Mouse (Mus musculus): ENCODE results near the gene Dlgap1. TPM values are rescaled to one million over a fixed set of nuclear protein-coding genes. Genes with fewer than 3 reads are reported as not detected.

Dlgap1 gene
- polyA plus RNA-seq, 1 experiment from 2014 or later, result 2.9 TPM

DNA sequence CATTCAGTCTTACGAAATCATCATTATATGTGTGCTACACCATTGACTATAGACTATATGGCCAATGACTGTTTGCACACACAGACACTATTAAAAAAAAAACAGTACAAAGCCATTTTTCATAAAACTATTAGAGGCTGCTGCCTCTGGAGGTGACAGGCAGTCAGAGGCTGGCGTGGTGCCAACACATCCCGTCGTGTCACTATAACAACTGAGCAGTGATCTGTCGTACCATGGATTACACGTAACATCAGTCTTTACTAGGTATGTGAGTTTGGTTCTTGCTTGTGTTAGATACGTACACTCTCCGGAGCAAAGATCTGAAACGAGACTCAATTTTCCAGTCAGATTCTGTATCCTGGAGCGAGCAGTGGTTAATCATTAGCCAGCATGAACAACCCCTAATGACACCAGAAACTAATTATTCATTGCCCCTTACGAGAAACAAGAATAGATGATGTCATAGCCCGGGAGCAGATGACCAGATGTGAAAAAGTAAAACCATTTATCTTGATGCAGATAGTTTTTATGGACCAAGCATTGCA is 888.1 kb downstream of the Dlgap1 start:
- DNase-seq (ENCODE audit: low spot score), result peak; percentile 71
- 52% methylated on average over 12 of the region's 12 CpGs for whole genome bisulfite sequencing
- Histone ChIP-seq H3K4me3 (ENCODE audit: low read depth, low read length) (no peak overlapping the region; the same call in 1 of the 2 replicates), H3K9me3 (ENCODE audit: control insufficient read depth, low read length) (no peaks in the 10 kb centered on the region), H3K9ac (ENCODE audit: low read length) (no peak overlapping the region), H3K27me3 (replicated peaks; ENCODE audit: control insufficient read depth, insufficient read depth, low read length) (no peaks in the 10 kb centered on the region), H3K4me1 (replicated peaks; ENCODE audit: control insufficient read depth, insufficient read depth, low read length) (no peaks in the 10 kb centered on the region), H3K27ac (ENCODE audit: low read depth) (no peak overlapping the region), H3K36me3 (ENCODE audit: control insufficient read depth, insufficient read depth, low read length) (no peaks in the 10 kb centered on the region), H3K4me2 (ENCODE audit: low read length) (no peak overlapping the region)
- no peak for ATAC-seq (replicated peaks; ENCODE audit: low FRiP score, low TSS enrichment, low read depth)

DNA sequence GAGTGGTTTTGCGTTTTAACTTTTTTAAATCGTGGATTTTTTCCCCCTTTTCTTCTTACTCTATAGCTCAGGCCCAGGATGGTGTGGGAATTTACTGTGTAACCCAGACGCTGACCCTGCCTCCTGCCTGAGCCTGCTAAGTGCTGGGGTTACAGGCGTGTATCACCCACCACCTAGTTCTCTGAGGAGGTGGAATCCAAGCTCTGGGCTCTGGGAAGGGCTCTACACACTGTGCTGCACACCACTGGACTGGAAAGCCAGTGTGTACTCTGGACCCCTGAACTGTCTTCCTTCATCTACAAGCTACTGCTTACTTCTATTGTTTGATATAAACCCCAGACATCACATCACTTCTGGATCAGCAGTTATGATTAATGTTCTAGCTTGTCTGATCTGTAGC is 889.9 kb downstream of the Dlgap1 start:
- DNase-seq (ENCODE audit: low spot score) (no peak), ATAC-seq (replicated peaks; ENCODE audit: low FRiP score, low TSS enrichment, low read depth) (no peak)
- Histone ChIP-seq H3K4me1 (replicated peaks; ENCODE audit: control insufficient read depth, insufficient read depth, low read length) (no peaks in the 10 kb centered on the region), H3K4me3 (ENCODE audit: low read depth, low read length) (no peak overlapping the region), H3K4me2 (ENCODE audit: low read length) (no peak overlapping the region), H3K27me3 (replicated peaks; ENCODE audit: control insufficient read depth, insufficient read depth, low read length) (no peaks in the 10 kb centered on the region), H3K9me3 (ENCODE audit: control insufficient read depth, low read length) (0 out of 2 replicates have a peak, but pooled peaks cover 4% of the 10 kb centered on the region), H3K36me3 (ENCODE audit: control insufficient read depth, insufficient read depth, low read length) (no peaks in the 10 kb centered on the region), H3K9ac (ENCODE audit: low read length) (no peak overlapping the region), H3K27ac (ENCODE audit: low read depth) (no peak overlapping the region)
- 79% methylated on average over 4 of the region's 4 CpGs for WGBS

- 96% methylated on average over 8 of the region's 8 CpGs for WGBS
- Histone ChIP-seq H3K27me3 (replicated peaks; ENCODE audit: control insufficient read depth, insufficient read depth, low read length) (no peaks in the 10 kb centered on the region), H3K9me3 (ENCODE audit: control insufficient read depth, low read length) (0 out of 2 replicates have a peak, but pooled peaks cover 4% of the 10 kb centered on the region), H3K27ac (ENCODE audit: low read depth) (no peak overlapping the region), H3K4me3 (ENCODE audit: low read depth, low read length) (no peak overlapping the region), H3K36me3 (ENCODE audit: control insufficient read depth, insufficient read depth, low read length) (no peaks in the 10 kb centered on the region), H3K4me1 (replicated peaks; ENCODE audit: control insufficient read depth, insufficient read depth, low read length) (no peaks in the 10 kb centered on the region; the same call in 1 of the 2 replicates), H3K9ac (ENCODE audit: low read length) (no peak overlapping the region), H3K4me2 (ENCODE audit: low read length) (no peak overlapping the region)
- ATAC-seq (replicated peaks; ENCODE audit: low FRiP score, low TSS enrichment, low read depth) (no peak), DNase-seq (ENCODE audit: low spot score) (no peak)
These were observed 895.2 kb downstream of the Dlgap1 start for GRCm38 (mm10) chr17:70864117-70864516.

DNA sequence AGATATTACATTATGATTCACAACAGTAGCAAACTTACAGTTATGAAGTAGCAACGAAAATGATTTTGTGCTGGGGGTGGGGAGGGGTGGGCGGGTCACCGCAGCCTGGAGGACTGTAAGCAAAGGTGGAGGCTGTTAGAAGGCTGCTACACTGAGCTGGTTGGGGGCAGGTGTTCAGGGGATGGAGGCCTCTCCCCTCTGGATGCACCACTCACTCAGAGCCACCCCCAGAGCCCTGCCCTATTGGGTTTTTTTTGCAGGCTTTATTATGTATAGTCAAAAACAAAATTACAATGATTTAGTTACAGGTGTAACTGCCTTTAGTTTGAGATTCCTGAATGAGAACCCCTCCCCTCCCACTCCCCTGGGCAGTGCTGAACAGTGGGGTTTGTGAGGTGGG is 895.8 kb downstream of the Dlgap1 start:
- no peak for ATAC-seq (replicated peaks; ENCODE audit: low FRiP score, low TSS enrichment, low read depth)
- Histone ChIP-seq H3K4me3 (ENCODE audit: low read depth, low read length) (no peak overlapping the region), H3K9me3 (ENCODE audit: control insufficient read depth, low read length) (0 out of 2 replicates have a peak, but pooled peaks cover 4% of the 10 kb centered on the region), H3K36me3 (ENCODE audit: control insufficient read depth, insufficient read depth, low read length) (no peaks in the 10 kb centered on the region), H3K4me1 (replicated peaks; ENCODE audit: control insufficient read depth, insufficient read depth, low read length) (no peaks in the 10 kb centered on the region; the same call in 1 of the 2 replicates), H3K27ac (ENCODE audit: low read depth) (no peak overlapping the region), H3K4me2 (ENCODE audit: low read length) (no peak overlapping the region), H3K27me3 (replicated peaks; ENCODE audit: control insufficient read depth, insufficient read depth, low read length) (no peaks in the 10 kb centered on the region), H3K9ac (ENCODE audit: low read length) (no peak overlapping the region)
- no peak for DNase-seq (ENCODE audit: low spot score)
- WGBS, result 76% methylated on average over 3 of the region's 3 CpGs

DNA sequence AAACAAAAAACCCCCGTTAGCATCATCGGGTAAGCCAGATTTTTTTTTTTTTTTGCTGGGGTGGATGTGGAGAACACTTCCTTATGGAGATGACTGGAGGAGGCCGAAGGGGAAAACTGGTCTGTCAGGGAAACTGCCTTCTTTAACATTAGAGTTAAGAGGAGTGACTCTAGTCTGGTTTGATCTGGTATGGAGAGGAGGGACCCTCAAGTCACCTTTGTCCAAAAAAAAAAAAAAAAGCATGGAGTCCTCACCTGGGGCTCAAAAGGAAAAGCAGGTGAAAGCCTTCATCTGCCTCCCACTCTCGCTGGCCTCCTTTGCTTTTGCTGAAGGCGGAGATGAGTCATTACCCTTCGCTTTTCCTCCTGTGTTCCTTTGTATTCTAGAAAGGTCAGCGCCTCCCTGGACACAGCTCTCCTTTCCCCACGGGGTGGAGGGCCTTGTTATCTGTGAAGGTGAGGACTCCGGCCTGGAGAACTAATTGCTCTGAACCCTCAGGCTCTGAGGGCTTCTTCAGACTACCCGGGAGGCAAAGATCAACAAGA is 896.3 kb downstream of the Dlgap1 start:
- DNase-seq (ENCODE audit: low spot score) (no peak), ATAC-seq (replicated peaks; ENCODE audit: low FRiP score, low TSS enrichment, low read depth) (no peak)
- Histone ChIP-seq H3K4me1 (replicated peaks; ENCODE audit: control insufficient read depth, insufficient read depth, low read length) (no peaks in the 10 kb centered on the region; the same call in 1 of the 2 replicates), H3K27me3 (replicated peaks; ENCODE audit: control insufficient read depth, insufficient read depth, low read length) (no peaks in the 10 kb centered on the region), H3K4me2 (ENCODE audit: low read length) (no peak overlapping the region), H3K4me3 (ENCODE audit: low read depth, low read length) (no peak overlapping the region), H3K9ac (ENCODE audit: low read length) (no peak overlapping the region), H3K9me3 (ENCODE audit: control insufficient read depth, low read length) (0 out of 2 replicates have a peak, but pooled peaks cover 4% of the 10 kb centered on the region), H3K36me3 (ENCODE audit: control insufficient read depth, insufficient read depth, low read length) (no peaks in the 10 kb centered on the region), H3K27ac (ENCODE audit: low read depth) (0 out of 2 replicates have a peak overlapping the region, but pooled peaks have one; percentile 22)
- 69% methylated on average over 10 of the region's 10 CpGs for WGBS

GRCm38 (mm10) chr17:70866029-70866428 is 897.2 kb downstream of the Dlgap1 start:
- H3K27me3 ChIP-seq (replicated peaks; ENCODE audit: control insufficient read depth, insufficient read depth, low read length), result no peaks in the 10 kb centered on the region
- H3K9ac ChIP-seq (ENCODE audit: low read length), result no peak overlapping the region
- no peak overlapping the region for H3K4me2 ChIP-seq (ENCODE audit: low read length)
- H3K9me3 ChIP-seq (ENCODE audit: control insufficient read depth, low read length), result 0 out of 2 replicates have a peak, but pooled peaks cover 4% of the 10 kb centered on the region
- ATAC-seq (replicated peaks; ENCODE audit: low FRiP score, low TSS enrichment, low read depth) (no peak), DNase-seq (ENCODE audit: low spot score) (no peak)
- 84% methylated on average over 5 of the region's 5 CpGs for WGBS
- H3K27ac ChIP-seq (ENCODE audit: low read depth), result no peak overlapping the region
- no peak overlapping the region for H3K4me3 ChIP-seq (ENCODE audit: low read depth, low read length)
- H3K4me1 ChIP-seq (replicated peaks; ENCODE audit: control insufficient read depth, insufficient read depth, low read length), result no peaks in the 10 kb centered on the region; the same call in 1 of the 2 replicates
- H3K36me3 ChIP-seq (ENCODE audit: control insufficient read depth, insufficient read depth, low read length), result no peaks in the 10 kb centered on the region

- DNase-seq (ENCODE audit: low spot score) (no peak), ATAC-seq (replicated peaks; ENCODE audit: low FRiP score, low TSS enrichment, low read depth) (no peak)
- no peaks in the 10 kb centered on the region; the same call in 1 of the 2 replicates for H3K4me1 ChIP-seq (replicated peaks; ENCODE audit: control insufficient read depth, insufficient read depth, low read length)
- H3K27me3 ChIP-seq (replicated peaks; ENCODE audit: control insufficient read depth, insufficient read depth, low read length), result no peaks in the 10 kb centered on the region
- no peak overlapping the region for H3K27ac ChIP-seq (ENCODE audit: low read depth)
- H3K4me2 ChIP-seq (ENCODE audit: low read length), result no peak overlapping the region
- 86% methylated on average over 6 of the region's 6 CpGs for WGBS
- 0 out of 2 replicates have a peak, but pooled peaks cover 4% of the 10 kb centered on the region for H3K9me3 ChIP-seq (ENCODE audit: control insufficient read depth, low read length)
- no peak overlapping the region for H3K9ac ChIP-seq (ENCODE audit: low read length)
- no peak overlapping the region for H3K4me3 ChIP-seq (ENCODE audit: low read depth, low read length)
- H3K36me3 ChIP-seq (ENCODE audit: control insufficient read depth, insufficient read depth, low read length), result no peaks in the 10 kb centered on the region
These were observed 897.8 kb downstream of the Dlgap1 start for GRCm38 (mm10) chr17:70866538-70867114.

DNA sequence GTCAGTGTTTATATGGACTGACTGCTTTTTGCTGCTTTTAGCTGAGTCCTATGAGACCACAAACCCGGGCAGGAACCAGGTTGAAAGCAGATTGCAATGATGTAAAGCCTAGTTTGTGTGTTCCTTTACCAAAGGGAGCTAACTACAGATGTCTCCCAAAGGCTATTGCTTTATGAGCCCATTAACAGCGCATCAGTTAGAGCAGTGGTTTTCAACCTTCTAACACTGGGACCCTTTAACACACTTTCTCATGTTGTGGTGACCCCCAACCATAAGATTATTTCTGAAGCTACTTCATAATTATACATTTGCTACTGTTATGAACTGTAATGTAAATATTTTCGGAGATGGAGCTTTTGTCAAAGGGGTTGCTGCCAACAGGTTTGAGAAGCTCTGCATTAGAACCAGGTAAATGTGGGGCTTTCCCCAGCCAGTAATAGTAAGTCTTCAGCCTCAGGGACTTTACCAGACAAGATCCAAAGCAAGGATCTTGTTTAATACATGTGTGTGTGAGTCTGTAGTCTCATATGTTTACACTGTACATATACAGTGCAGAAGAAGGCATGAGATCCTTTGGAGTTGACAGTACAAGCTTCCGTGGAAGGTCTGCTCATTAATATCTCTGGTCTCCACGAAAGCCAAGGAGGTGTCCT is 899.8 kb downstream of the Dlgap1 start:
- Histone ChIP-seq H3K9ac (ENCODE audit: low read length) (no peak overlapping the region), H3K9me3 (ENCODE audit: control insufficient read depth, low read length) (no peaks in the 10 kb centered on the region), H3K4me1 (replicated peaks; ENCODE audit: control insufficient read depth, insufficient read depth, low read length) (peaks cover 5% of the 10 kb centered on the region; the same call in 1 of the 2 replicates), H3K27ac (ENCODE audit: low read depth) (no peak overlapping the region), H3K36me3 (ENCODE audit: control insufficient read depth, insufficient read depth, low read length) (no peaks in the 10 kb centered on the region), H3K4me2 (ENCODE audit: low read length) (no peak overlapping the region), H3K27me3 (replicated peaks; ENCODE audit: control insufficient read depth, insufficient read depth, low read length) (no peaks in the 10 kb centered on the region), H3K4me3 (ENCODE audit: low read depth, low read length) (no peak overlapping the region)
- DNase-seq (ENCODE audit: low spot score), result no peak
- ATAC-seq (replicated peaks; ENCODE audit: low FRiP score, low TSS enrichment, low read depth), result no peak
- WGBS, result 72% methylated on average over 5 of the region's 5 CpGs
